Mouse (Mus musculus) megakaryocyte-erythroid progenitor cell, adult 5-6 weeks (primary cell): ENCODE results near the gene Rorb. TPM values are rescaled to one million over a fixed set of nuclear protein-coding genes. Genes with fewer than 3 reads are reported as not detected.

Experiments used
- ATAC-seq: replicated peaks from 2 replicates; pipeline ENCODE4 v1.8.0; 2016; ENCODE audit warnings: mild to moderate bottlenecking, inconsistent platforms; ENCODE audit not compliant: severe bottlenecking, poor library complexity, low FRiP score, low TSS enrichment
- total RNA-seq, 2 experiments: library from RNA; stranded (forward) in 1 of 2; stranded (reverse) in 1 of 2; fragments of 200-1000, 215-1000 nt in 1 of 2; fragments of >200 nt in 1 of 2; fragmentation: Nextera tagmentation in 1 of 2; gene quantifications; 2 replicates each; pipeline ENCODE4 v1.2.3; 2014 to 2017

Rorb gene
- total RNA-seq, 2 experiments from 2014 or later = not detected

DNA sequence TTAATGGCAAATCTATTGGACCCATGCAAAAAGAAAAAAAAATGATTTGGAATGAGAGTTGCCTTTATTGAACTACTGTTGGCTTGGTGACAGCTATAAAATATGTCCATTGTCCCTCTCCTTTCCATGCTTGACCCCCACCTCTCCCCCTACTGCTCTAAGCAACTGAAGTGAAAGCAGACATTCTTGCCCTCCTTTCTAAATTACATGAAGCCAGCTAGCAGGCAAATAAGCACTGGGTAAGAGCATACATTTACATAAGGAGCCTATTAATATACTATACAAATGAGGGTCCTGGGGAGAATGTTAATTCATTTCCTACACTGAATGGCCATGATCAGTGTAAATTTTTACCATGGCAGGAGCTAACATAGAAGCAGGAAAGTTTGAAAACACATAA, 212.8 kb downstream of the Rorb start:
- no peak for ATAC-seq

GRCm38 (mm10) chr19:18890216-18890615, 220.8 kb downstream of the Rorb start:
- ATAC-seq = no peak

DNA sequence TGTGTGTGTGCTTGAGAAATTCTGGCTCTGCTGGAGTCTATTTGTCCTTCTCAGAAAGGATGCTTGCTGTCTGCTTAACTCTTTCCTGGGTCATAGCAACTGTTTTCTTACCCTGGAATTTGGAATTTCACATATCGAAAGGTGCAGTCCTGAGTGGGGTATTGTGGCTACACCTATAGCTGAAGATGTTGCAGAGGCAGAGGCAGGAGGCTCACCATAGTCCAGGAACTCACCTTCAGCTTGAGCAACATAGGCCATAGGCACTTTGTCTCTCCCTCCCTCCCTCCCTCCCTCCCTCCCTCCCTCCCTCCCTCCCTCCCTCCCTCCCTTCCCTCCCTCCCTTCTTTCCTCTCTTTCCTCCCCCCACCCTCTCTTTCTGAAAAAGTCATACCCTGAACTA, 221.4 kb downstream of the Rorb start:
- ATAC-seq = no peak

- no peak for ATAC-seq
Measured at GRCm38 (mm10) chr19:18889117-18889627, 221.8 kb downstream of the Rorb start.

- ATAC-seq = no peak
Measured at GRCm38 (mm10) chr19:18888491-18889116, 222.4 kb downstream of the Rorb start.

DNA sequence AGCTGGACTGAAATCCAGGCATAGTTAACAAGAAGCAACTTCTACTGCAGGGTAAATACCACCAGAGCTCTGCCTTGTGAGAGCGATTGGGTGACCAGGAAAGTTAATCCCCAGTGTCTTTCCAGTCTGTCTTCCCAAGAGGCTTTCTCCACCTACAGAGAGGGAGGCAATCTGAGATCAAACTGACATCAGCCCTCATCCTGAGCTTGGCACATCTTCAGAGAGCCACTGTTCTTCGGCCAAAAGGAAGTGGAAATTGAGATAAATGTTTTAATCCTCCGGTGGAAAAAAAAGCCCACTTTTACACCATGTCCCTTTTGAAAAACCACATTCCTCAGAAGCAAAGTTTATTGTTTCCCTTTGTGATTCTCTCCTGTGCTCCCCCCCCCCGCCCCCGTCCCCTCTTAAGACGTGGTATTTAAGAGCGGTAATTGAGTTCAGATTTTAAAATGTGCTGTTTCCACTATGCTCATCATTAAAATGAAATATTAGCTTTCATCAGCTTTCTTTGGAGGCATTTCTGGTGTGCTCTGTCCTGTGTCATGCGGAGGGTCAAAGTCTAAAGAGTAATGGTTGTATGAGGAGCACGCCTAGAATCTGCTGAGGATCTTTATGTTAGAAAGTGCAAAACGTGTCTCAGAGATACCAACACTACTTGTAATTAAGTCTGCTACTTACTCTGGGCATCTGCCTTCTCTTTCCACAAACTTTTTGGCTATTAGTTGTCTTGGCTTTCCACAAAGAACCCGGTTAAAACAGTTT, 223.2 kb downstream of the Rorb start:
- ATAC-seq = no peak

DNA sequence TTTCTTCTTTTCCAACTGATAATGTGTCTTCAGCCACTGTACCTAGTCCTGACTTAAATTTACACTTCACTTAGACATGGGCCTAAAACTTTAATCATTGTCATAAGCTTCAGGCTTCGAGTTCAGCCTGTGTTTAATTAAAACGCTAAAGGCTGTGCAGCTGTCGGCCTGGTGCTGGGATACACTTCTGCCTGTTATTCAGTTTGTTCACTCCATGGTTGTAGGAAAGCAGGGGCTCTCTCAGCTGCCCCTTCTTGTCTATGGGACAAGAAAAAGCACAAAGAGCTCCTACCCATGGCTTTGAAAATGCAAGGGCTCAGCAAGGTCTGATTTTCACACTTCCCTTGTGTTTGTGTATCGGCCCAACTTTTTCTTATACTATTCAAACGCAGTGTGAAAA, 229.8 kb downstream of the Rorb start:
- ATAC-seq = no peak
